Mouse (Mus musculus) E14TG2a.4 (cell line): ENCODE data around the gene Gm20683.

ENCODE experiments used
- H3K27me3 ChIP-seq: 2 replicates; pipeline ENCODE4 v1.6.1; 2014; ENCODE audit warnings: low read length, control low read depth; ENCODE audit not compliant: insufficient read depth
- H3K36me3 ChIP-seq: 2 replicates; pipeline ENCODE4 v1.6.1; 2014; ENCODE audit warnings: low read length, control low read depth; ENCODE audit not compliant: insufficient read depth
- H3K4me1 ChIP-seq: replicated peaks from 2 replicates; pipeline ENCODE4 v1.6.1; 2014; ENCODE audit warnings: low read depth, low read length, control low read depth
- H3K4me3 ChIP-seq: replicated peaks from 2 replicates; pipeline ENCODE4 v1.5.1; 2014; ENCODE audit warnings: mild to moderate bottlenecking, low read length
- H3K9me3 ChIP-seq: 2 replicates; pipeline ENCODE4 v1.6.1; 2014; ENCODE audit warnings: low read length, control low read depth
- CTCF ChIP-seq: conservative IDR thresholded peaks from 2 replicates; pipeline ENCODE4 v1.5.1; 2014; ENCODE audit warnings: low read length
- NANOG ChIP-seq: IDR thresholded peaks from 2 replicates; pipeline ENCODE4 v1.6.1; 2014; ENCODE audit warnings: borderline replicate concordance, low read length, mixed read lengths
- POU5F1 ChIP-seq: IDR thresholded peaks from 2 replicates; pipeline ENCODE4 v1.6.1; 2014; ENCODE audit warnings: low read length, borderline replicate concordance

Gm20683 gene

GRCm38 (mm10) chr17:25880913-25881641, 39.5 kb upstream of the Gm20683 start:
- H3K36me3 ChIP-seq = peaks cover 85% of the 10 kb centered on the region
- H3K4me3 ChIP-seq = no peak overlapping the region
- no peaks in the 10 kb centered on the region; the same call in 1 of the 2 replicates for H3K27me3 ChIP-seq
- no peak for TF ChIP-seq NANOG
- no peak for TF ChIP-seq CTCF
- TF ChIP-seq POU5F1 = no peak
- no peaks in the 10 kb centered on the region for H3K9me3 ChIP-seq
- peaks cover 96% of the 10 kb centered on the region for H3K4me1 ChIP-seq

GRCm38 (mm10) chr17:25880196-25880910, 38.8 kb upstream of the Gm20683 start, which contains the start of gene Wfikkn1:
Gene Wfikkn1 (minus strand): TSS chr17:25880858.
- TF ChIP-seq CTCF = no peak
- no peak for TF ChIP-seq NANOG
- no peak for TF ChIP-seq POU5F1
- Histone ChIP-seq H3K4me3 (no peak within 1 kb of the TSS; the same call in 1 of the 2 replicates), H3K36me3 (peaks cover 80% of the 10 kb centered on the region), H3K27me3 (no peaks in the 10 kb centered on the region; the same call in 1 of the 2 replicates), H3K9me3 (no peaks in the 10 kb centered on the region), H3K4me1 (peaks cover 94% of the 10 kb centered on the region)

DNA sequence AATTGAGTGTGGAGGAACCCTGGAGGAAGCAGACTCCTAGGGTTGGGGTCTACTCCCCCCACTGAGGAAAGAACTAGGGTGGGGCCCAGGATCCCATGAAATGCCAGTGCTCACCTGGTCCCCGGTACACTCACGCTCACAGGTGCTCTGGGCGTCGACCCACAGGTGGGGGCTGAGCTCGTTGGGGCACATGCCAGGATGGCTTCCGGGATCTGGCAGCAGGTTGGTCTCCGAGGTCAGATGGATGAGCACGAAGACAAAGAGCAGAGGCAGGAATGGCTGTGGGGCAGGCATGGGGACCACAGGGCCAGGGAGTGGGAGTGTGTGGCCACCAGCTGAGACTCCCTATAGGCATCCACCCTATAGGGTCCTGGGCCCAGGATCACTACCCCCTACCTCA, 38.2 kb upstream of the Gm20683 start:
- peaks cover 74% of the 10 kb centered on the region for H3K36me3 ChIP-seq
- no peaks in the 10 kb centered on the region; the same call in 1 of the 2 replicates for H3K27me3 ChIP-seq
- H3K4me3 ChIP-seq = no peak overlapping the region; the same call in 1 of the 2 replicates
- TF ChIP-seq POU5F1 = no peak
- H3K9me3 ChIP-seq = no peaks in the 10 kb centered on the region
- H3K4me1 ChIP-seq = peaks cover 88% of the 10 kb centered on the region

GRCm38 (mm10) chr17:25879261-25879660, 37.7 kb upstream of the Gm20683 start:
- Histone ChIP-seq H3K9me3 (no peaks in the 10 kb centered on the region), H3K27me3 (no peaks in the 10 kb centered on the region; the same call in 1 of the 2 replicates), H3K4me3 (0 out of 2 replicates have a peak overlapping the region, but pooled peaks have one; percentile 5), H3K36me3 (peaks cover 69% of the 10 kb centered on the region), H3K4me1 (peaks cover 87% of the 10 kb centered on the region)
- peak; percentile 81 for TF ChIP-seq CTCF
- TF ChIP-seq NANOG = no peak

DNA sequence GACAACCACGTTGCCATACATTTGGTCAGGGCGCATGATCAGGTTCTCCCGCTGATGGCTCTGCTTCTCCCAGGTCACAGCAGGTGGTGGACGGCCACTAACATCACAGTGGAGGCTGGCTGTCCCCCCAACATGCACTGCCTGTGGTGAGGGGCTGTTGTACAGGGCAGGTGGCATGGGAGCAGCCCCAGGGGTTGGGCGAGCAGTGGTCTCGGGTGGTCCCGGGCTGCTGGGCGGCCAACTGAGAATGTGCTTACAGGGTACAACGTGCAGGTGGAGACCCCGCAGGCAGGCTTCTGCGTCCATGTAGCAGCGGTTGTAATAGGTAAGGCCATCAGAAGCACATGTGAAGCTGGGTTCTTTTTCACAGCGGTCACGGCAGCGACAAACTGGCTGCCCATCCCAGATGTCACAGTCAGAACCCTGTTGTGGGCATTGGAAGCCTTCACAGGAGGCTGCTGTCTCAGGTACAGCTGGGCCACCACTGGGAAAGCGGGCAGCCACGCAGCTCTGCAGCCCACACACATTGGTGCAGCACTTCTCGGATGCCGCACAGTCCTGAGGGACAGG, 37.1 kb upstream of the Gm20683 start:
- H3K27me3 ChIP-seq = no peaks in the 10 kb centered on the region; the same call in 1 of the 2 replicates
- H3K36me3 ChIP-seq = peaks cover 64% of the 10 kb centered on the region
- H3K4me1 ChIP-seq = peaks cover 87% of the 10 kb centered on the region
- no peak for TF ChIP-seq NANOG
- TF ChIP-seq POU5F1 = no peak
- no peak for TF ChIP-seq CTCF
- H3K4me3 ChIP-seq = peak overlapping the region; percentile 5; the same call in 1 of the 2 replicates
- H3K9me3 ChIP-seq = no peaks in the 10 kb centered on the region

GRCm38 (mm10) chr17:25877741-25878610, 36.4 kb upstream of the Gm20683 start:
- TF ChIP-seq CTCF (no peak), POU5F1 (no peak), NANOG (no peak)
- Histone ChIP-seq H3K4me1 (peaks cover 85% of the 10 kb centered on the region), H3K36me3 (peaks cover 57% of the 10 kb centered on the region), H3K27me3 (no peaks in the 10 kb centered on the region; the same call in 1 of the 2 replicates), H3K9me3 (no peaks in the 10 kb centered on the region), H3K4me3 (peak overlapping the region; percentile 5; the same call in 1 of the 2 replicates)

DNA sequence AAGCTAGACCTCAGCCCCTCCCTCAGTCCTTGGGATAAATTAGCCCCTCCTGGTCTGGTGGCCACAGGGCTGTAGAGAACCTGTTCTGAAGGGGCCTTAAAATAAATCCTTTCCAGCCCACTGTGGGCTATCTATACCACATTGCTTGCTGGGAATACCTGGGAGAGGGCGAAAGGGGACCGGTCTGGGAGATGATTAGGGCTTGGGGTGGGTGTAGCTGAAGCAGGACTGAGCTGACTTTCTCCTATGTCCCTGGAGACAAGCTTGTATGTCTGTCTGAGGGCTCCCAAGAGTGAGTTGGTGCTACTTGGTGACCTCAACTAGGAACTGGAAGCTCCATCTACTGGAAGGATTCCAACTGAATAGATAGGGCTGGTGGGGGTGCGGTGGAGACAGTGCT, 35.5 kb upstream of the Gm20683 start:
- no peak for TF ChIP-seq NANOG
- TF ChIP-seq POU5F1 = no peak
- TF ChIP-seq CTCF = no peak
- Histone ChIP-seq H3K36me3 (peaks cover 47% of the 10 kb centered on the region), H3K27me3 (no peaks in the 10 kb centered on the region; the same call in 1 of the 2 replicates), H3K9me3 (no peaks in the 10 kb centered on the region), H3K4me3 (no peak overlapping the region), H3K4me1 (peaks cover 77% of the 10 kb centered on the region)

DNA sequence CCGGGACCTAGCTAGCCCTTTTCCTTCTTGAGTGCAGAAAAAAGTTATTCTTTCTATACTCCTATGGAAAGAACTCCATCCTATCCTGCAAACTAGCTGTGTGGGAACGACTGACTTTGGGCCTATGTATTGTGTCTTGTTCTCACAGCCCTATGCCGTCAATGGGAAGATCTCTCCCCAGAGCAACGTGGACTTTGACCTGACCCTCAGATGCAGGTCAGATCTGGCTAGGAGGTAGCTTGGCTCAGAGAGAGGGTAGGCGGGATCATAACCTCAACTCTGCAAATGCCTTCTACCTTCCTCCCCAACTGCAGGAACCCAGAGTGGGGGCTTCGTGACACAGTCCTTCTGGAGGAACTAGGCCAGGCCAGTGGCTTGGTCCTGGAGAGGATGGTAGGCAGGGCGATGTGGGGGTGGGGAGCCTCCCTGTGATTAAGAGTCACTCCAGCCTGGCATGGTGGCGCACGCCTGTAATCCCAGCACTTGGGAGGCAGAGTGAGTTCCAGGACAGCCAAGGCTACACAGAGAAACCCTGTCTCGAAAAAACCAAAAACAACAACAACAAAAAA, 34.9 kb upstream of the Gm20683 start:
- Histone ChIP-seq H3K4me1 (peaks cover 75% of the 10 kb centered on the region), H3K4me3 (peak overlapping the region; percentile 90), H3K9me3 (no peaks in the 10 kb centered on the region), H3K36me3 (peaks cover 41% of the 10 kb centered on the region), H3K27me3 (no peaks in the 10 kb centered on the region; the same call in 1 of the 2 replicates)
- TF ChIP-seq CTCF (no peak), POU5F1 (no peak), NANOG (no peak)
